ENCODE assay signal across 10 mouse cellular contexts in genomic region chr8:79355721-79356434, GRCm38 (mm10). TPM values are rescaled to one million over a fixed set of nuclear protein-coding genes. Genes with fewer than 3 reads are reported as not detected.
A peak's percentile ranks its signal among the peaks of the same experiment; 100 is the strongest.
DNase-seq lines count a peak whose midpoint lies in the region; ATAC-seq and TF ChIP-seq lines count a peak whose summit lies in the region.
"Had no signal": no experiment of that assay in that cellular context is flagged by ENCODE, and none has a peak within 500 bp of the region (broad histone marks: within the 10 kb centered on the region; RNA-seq: fewer than 3 reads in every experiment).

No protein-coding gene starts in this region.

- H3K27ac ChIP-seq in hindbrain, embryonic 11.5 days (ENCODE audit: low read depth, low read length), result no peak overlapping the region
- peak overlapping the region; percentile 35 for H3K27ac ChIP-seq in midbrain, embryonic 12.5 days (replicated peaks)
- H3K27ac ChIP-seq: liver, embryonic 14.5 days had no signal

- peaks cover 12% of the 10 kb centered on the region; the same call in 1 of the 2 replicates for H3K36me3 ChIP-seq in E14TG2a.4 (ENCODE audit: insufficient read depth, low read length)
- 0 out of 2 replicates have a peak, but pooled peaks cover 3% of the 10 kb centered on the region for H3K36me3 ChIP-seq in hindbrain, embryonic 11.5 days (ENCODE audit: control insufficient read depth, insufficient read depth, low read length)
- peaks cover 52% of the 10 kb centered on the region for H3K36me3 ChIP-seq in midbrain, embryonic 12.5 days

- no peak for TF ChIP-seq CTCF in E14TG2a.4 (conservative IDR thresholded peaks at IDR 0.05; ENCODE audit: low read length)

- peaks cover 41% of the 10 kb centered on the region for H3K4me1 ChIP-seq in E14TG2a.4 (replicated peaks; ENCODE audit: low read depth, low read length)
- peaks cover 4% of the 10 kb centered on the region for H3K4me1 ChIP-seq in hindbrain, embryonic 11.5 days (replicated peaks; ENCODE audit: control insufficient read depth, insufficient read depth, low read length)
- H3K4me1 ChIP-seq in midbrain, embryonic 12.5 days, result peaks cover 24% of the 10 kb centered on the region

- 54% methylated on average over 16 of the region's 16 CpGs for WGBS in hindbrain, embryonic 11.5 days
- 33% methylated on average over 16 of the region's 16 CpGs for WGBS in midbrain, embryonic 12.5 days

- H3K4me2 ChIP-seq in hindbrain, embryonic 11.5 days (replicated peaks; ENCODE audit: low read depth, low read length), result no peak overlapping the region
- H3K4me2 ChIP-seq in midbrain, embryonic 12.5 days (replicated peaks), result 0 out of 2 replicates have a peak overlapping the region, but pooled peaks have one; percentile 17

- peak; percentile 60 for DNase-seq in Muller cell, postnatal 12 days (ENCODE audit: inconsistent ontology term)
- peak; percentile 15 for DNase-seq in hindbrain, embryonic 11.5 days (ENCODE audit: low spot score)
- no peak for DNase-seq in natural killer cell, adult 2 months (ENCODE audit: low spot score in 2 of 2)
- no peak for DNase-seq in left cerebral cortex, adult 8-10 months (ENCODE audit: low spot score in 2 of 2)
- DNase-seq in left cerebral cortex, postnatal 36 days (ENCODE audit: low spot score in 2 of 2), result no peak

- peak; percentile 39; the same call in 1 of the 2 replicates for ATAC-seq in hindbrain, embryonic 11.5 days (ENCODE audit: low FRiP score)
- peak; percentile 66 for ATAC-seq in midbrain, embryonic 12.5 days (ENCODE audit: low FRiP score, low read depth)
- ATAC-seq in megakaryocyte progenitor cell, adult 5-6 weeks (replicated peaks; ENCODE audit: poor library complexity), result no peak

- peak overlapping the region; percentile 45; the same call in 1 of the 2 replicates for H3K4me3 ChIP-seq in E14TG2a.4 (replicated peaks; ENCODE audit: low read length)
- H3K4me3 ChIP-seq in hindbrain, embryonic 11.5 days (ENCODE audit: low read depth, low read length), result no peak overlapping the region
- H3K4me3 ChIP-seq in midbrain, embryonic 12.5 days, result no peak overlapping the region
- H3K4me3 ChIP-seq: erythroblast, embryonic 14.5 days had no signal

- H3K27me3 ChIP-seq in E14TG2a.4 (ENCODE audit: insufficient read depth, low read length), result no peaks in the 10 kb centered on the region
- H3K27me3 ChIP-seq in hindbrain, embryonic 11.5 days (ENCODE audit: control insufficient read depth, insufficient read depth, low read length), result no peaks in the 10 kb centered on the region
- no peaks in the 10 kb centered on the region for H3K27me3 ChIP-seq in midbrain, embryonic 12.5 days

- H3K9me3 ChIP-seq in E14TG2a.4 (ENCODE audit: low read length), result no peaks in the 10 kb centered on the region
- no peaks in the 10 kb centered on the region for H3K9me3 ChIP-seq in hindbrain, embryonic 11.5 days (ENCODE audit: control insufficient read depth, low read length)
- H3K9me3 ChIP-seq in midbrain, embryonic 12.5 days, result no peaks in the 10 kb centered on the region

- intact Hi-C loops in left cerebral cortex, postnatal 36 days (cut with DNase I), result loop anchor here (5.0 kb wide), 1 partner anchor 41 kb away; the partner anchor contains the start of gene Smad1

- no peak overlapping the region for H3K9ac ChIP-seq in hindbrain, embryonic 11.5 days (ENCODE audit: low read depth, low read length)
- H3K9ac ChIP-seq in midbrain, embryonic 12.5 days (replicated peaks), result no peak overlapping the region
- H3K9ac ChIP-seq: liver, embryonic 14.5 days had no signal

RNA-seq across cellular contexts. Expression of gene Smad1, which starts 43.4 kb away (rescaled TPM):
- polyA plus RNA-seq in hindbrain, embryonic 11.5 days (2014; fragmentation: Nextera tagmentation; extraction: Ambion mirVana), result 62.6 and 73.4 TPM in 2 replicates
- polyA plus RNA-seq in midbrain, embryonic 12.5 days (2016; fragmentation: Nextera tagmentation; extraction: Ambion mirVana), result 64.3 and 70.6 TPM in 2 replicates
- total RNA-seq in left cerebral cortex, adult 8-10 months (2022), result 10 to 100 TPM; 31.1 to 36.5 (median 32.2) TPM
- total RNA-seq in left cerebral cortex, postnatal 36 days (2021), result 10 to 100 TPM; 29.4 to 30.1 TPM
- 12.7 and 15.2 TPM in 2 replicates for total RNA-seq in megakaryocyte progenitor cell, adult 5-6 weeks (2015)
- total RNA-seq in megakaryocyte progenitor cell, adult 5-6 weeks (2017), result 12.0 and 15.2 TPM in 2 replicates

Comparison
In these comparisons a context has a peak if more than half of its experiments do, and no peak if none do; other contexts are left out.
1. DNase-seq: peak in Muller cell, postnatal 12 days (single experiment) and hindbrain, embryonic 11.5 days (single experiment); none in natural killer cell, adult 2 months (0 of 2), left cerebral cortex, adult 8-10 months (0 of 2) and left cerebral cortex, postnatal 36 days (0 of 2).